Mouse (Mus musculus) liver, embryonic 14.5 days (tissue): Measurements from ENCODE around the gene Cfap54. TPM values are rescaled to one million over a fixed set of nuclear protein-coding genes. Genes with fewer than 3 reads are reported as not detected.

Source experiments
- ATAC-seq: fragments of 200-750 bp; cut with Nextera tagmentation; 2 replicates; pipeline ENCODE4 v1.8.0; 2017; ENCODE audit warnings: moderate number of reproducible peaks, mild to moderate bottlenecking, moderate library complexity; ENCODE audit not compliant: insufficient read depth
- DNase-seq, 3 experiments: peaks; one replicate each; pipeline ENCODE4 v3.0.0-alpha.2; 2012 to 2013; ENCODE audit warnings: low read depth in 3 of 3, low spot score in 3 of 3
- H3K27ac ChIP-seq: fragments of 300-500 bp; sonication (generic); 2 replicates; pipeline ENCODE4 v1.5.1; 2014; ENCODE audit warnings: moderate library complexity, mild to moderate bottlenecking, control low read depth, inconsistent platforms
- H3K27me3 ChIP-seq: fragments of 300-500 bp; sonication (generic); 2 replicates; pipeline ENCODE4 v1.6.1; 2014; ENCODE audit warnings: mild to moderate bottlenecking, low read length, moderate library complexity; ENCODE audit not compliant: control insufficient read depth, insufficient read depth
- H3K36me3 ChIP-seq: fragments of 300-500 bp; sonication (generic); replicated peaks from 2 replicates; pipeline ENCODE4 v1.6.1; 2014; ENCODE audit warnings: low read depth; ENCODE audit not compliant: control insufficient read depth, insufficient read depth
- H3K4me1 ChIP-seq, 2 experiments: fragments of 200-500 bp in 1 of 2; fragments of 300-500 bp in 1 of 2; sonication (generic) in 1 of 2; replicated peaks; 2 replicates each; pipeline ENCODE4 v1.6.1; 2012 to 2014; ENCODE audit warnings: antibody characterized with exemption in 1 of 2, inconsistent platforms in 1 of 2, low read length in 1 of 2; ENCODE audit not compliant: control insufficient read depth in 2 of 2, insufficient read depth in 2 of 2
- H3K4me2 ChIP-seq: fragments of 300-500 bp; sonication (generic); 2 replicates; pipeline ENCODE4 v1.6.1; 2014; ENCODE audit warnings: low read depth, mild to moderate bottlenecking, control low read depth, moderate library complexity
- H3K4me3 ChIP-seq, 2 experiments: fragments of 200-500 bp in 1 of 2; fragments of 300-500 bp in 1 of 2; sonication (generic) in 1 of 2; 2 replicates each; pipeline ENCODE4 v1.5.1; 2012 to 2014; ENCODE audit warnings: low read depth in 2 of 2, low read length in 2 of 2, mild to moderate bottlenecking in 2 of 2, control low read depth in 1 of 2, inconsistent platforms in 1 of 2, moderate library complexity in 1 of 2; ENCODE audit not compliant: insufficient read depth in 1 of 2
- H3K9ac ChIP-seq: fragments of 300-500 bp; sonication (generic); replicated peaks from 2 replicates; pipeline ENCODE4 v1.6.1; 2014; ENCODE audit warnings: mild to moderate bottlenecking, control low read depth, moderate library complexity
- H3K9me3 ChIP-seq: fragments of 300-500 bp; sonication (generic); 2 replicates; pipeline ENCODE4 v1.6.1; 2016; ENCODE audit warnings: low read length, mixed read lengths; ENCODE audit not compliant: control insufficient read depth
- CTCF ChIP-seq: IDR thresholded peaks from 2 replicates; pipeline ENCODE4 v1.5.1; 2016; ENCODE audit warnings: antibody characterized with exemption, low read depth, control low read depth
- EP300 ChIP-seq: IDR thresholded peaks from 2 replicates; pipeline ENCODE4 v1.6.1; 2016; ENCODE audit warnings: antibody characterized with exemption, low read depth
- WGBS: fragments of 180-500 bp; shearing (Covaris S2); extraction: QIAGEN DNeasy Blood & Tissue Kit; methylation state at CpG from one replicate; pipeline ENCODE4 v1.1.7; 2014; ENCODE audit not compliant: insufficient replicate concordance; 5-methylcytosine and 5-hydroxymethylcytosine counted together
- polyA plus RNA-seq, 2 experiments: library from polyadenylated mRNA; depleted of rRNA in 1 of 2; stranded (reverse) in 1 of 2; unstranded in 1 of 2; fragments of >200 nt; fragmentation: Nextera tagmentation in 1 of 2; extraction: Ambion mirVana in 1 of 2; gene quantifications; 2 replicates each; pipeline versions ENCODE4 v1.2.1 to v1.2.3; 2012 to 2014

Gene Cfap54
- polyA plus RNA-seq, 2 experiments = 0.06 to 0.11 TPM

- H3K27ac ChIP-seq = no peak overlapping the region
- H3K4me1 ChIP-seq = no peaks in the 10 kb centered on the region
- WGBS = 54% methylated on average over 3 of the region's 3 CpGs
- no peaks in the 10 kb centered on the region for H3K27me3 ChIP-seq
- H3K4me2 ChIP-seq = no peak overlapping the region
- no peak for ATAC-seq
- no peaks in the 10 kb centered on the region for H3K36me3 ChIP-seq
- H3K9ac ChIP-seq = no peak overlapping the region
- H3K9me3 ChIP-seq = no peaks in the 10 kb centered on the region
- no peak for DNase-seq
- TF ChIP-seq CTCF (no peak), EP300 (no peak)
- H3K4me3 ChIP-seq = no peak overlapping the region
Measured at GRCm38 (mm10) chr10:92728723-92729122, 352.7 kb downstream of the Cfap54 start.

Other genes starting within 250 kb of the Cfap54 start
- 7.2 and 10.5 TPM in 2 replicates for gene Cdk17, start 79.3 kb upstream of the Cfap54 start, polyA plus RNA-seq (2012; rRNA removed)
- 12.9 and 15.1 TPM in 2 replicates for gene Cdk17, start 79.3 kb upstream of the Cfap54 start, polyA plus RNA-seq (2014; fragmentation: Nextera tagmentation; extraction: Ambion mirVana)
- gene Elk3, start 229.5 kb upstream of the Cfap54 start, polyA plus RNA-seq (2012; rRNA removed) = 3.1 and 4.6 TPM in 2 replicates
- 3.7 and 4.0 TPM in 2 replicates for gene Elk3, start 229.5 kb upstream of the Cfap54 start, polyA plus RNA-seq (2014; fragmentation: Nextera tagmentation; extraction: Ambion mirVana)